Mouse (Mus musculus) ES-Bruce4 (cell line): ENCODE results near the gene Gm42420. TPM values are rescaled to one million over a fixed set of nuclear protein-coding genes. Genes with fewer than 3 reads are reported as not detected.

Experiments
- H3K27ac ChIP-seq: 2 replicates; pipeline ENCODE4 v1.5.1; 2012; ENCODE audit warnings: low read length, inconsistent platforms; ENCODE audit not compliant: insufficient read depth
- H3K27me3 ChIP-seq: 2 replicates; pipeline ENCODE4 v1.6.1; 2012; ENCODE audit warnings: mild to moderate bottlenecking, low read length, inconsistent platforms; ENCODE audit not compliant: control insufficient read depth, poor library complexity, insufficient read depth, severe bottlenecking
- H3K36me3 ChIP-seq: 2 replicates; pipeline ENCODE4 v1.6.1; 2012; ENCODE audit warnings: inconsistent platforms, mild to moderate bottlenecking, low read length, moderate library complexity; ENCODE audit not compliant: control insufficient read depth, poor library complexity, insufficient read depth, severe bottlenecking
- H3K4me1 ChIP-seq: one replicate; pipeline ENCODE4 v1.8.1; 2011; ENCODE audit warnings: low read length; ENCODE audit not compliant: control insufficient read depth, insufficient read depth
- H3K4me3 ChIP-seq: 2 replicates; pipeline ENCODE4 v1.5.1; 2011; ENCODE audit warnings: low read depth, mild to moderate bottlenecking, low read length
- H3K9ac ChIP-seq: 2 replicates; pipeline ENCODE4 v1.6.1; 2012; ENCODE audit warnings: low read depth, mild to moderate bottlenecking, inconsistent platforms; ENCODE audit not compliant: poor library complexity, severe bottlenecking
- H3K9me3 ChIP-seq: replicated peaks from 2 replicates; pipeline ENCODE4 v1.6.1; 2012; ENCODE audit warnings: mild to moderate bottlenecking, low read length, inconsistent platforms; ENCODE audit not compliant: control insufficient read depth, poor library complexity, insufficient read depth, severe bottlenecking
- CTCF ChIP-seq: IDR thresholded peaks from one replicate; pipeline ENCODE4 v1.8.1; 2011; ENCODE audit warnings: low read depth, low read length
- EP300 ChIP-seq: IDR thresholded peaks from 2 replicates; pipeline ENCODE4 v1.6.1; 2011; ENCODE audit warnings: low read depth, low read length; ENCODE audit not compliant: insufficient read depth
- POLR2A ChIP-seq: IDR thresholded peaks from one replicate; pipeline ENCODE4 v1.8.1; 2011; ENCODE audit warnings: low read length; ENCODE audit not compliant: insufficient read depth
- polyA plus RNA-seq: library from polyadenylated mRNA; stranded (reverse); fragments of >200 nt; gene quantifications from 2 replicates; pipeline ENCODE4 v1.2.4, GENCODE M21; 2011; ENCODE audit warnings: low read depth; ENCODE audit not compliant: missing spikeins, insufficient read depth, insufficient read length

Gm42420 gene
- polyA plus RNA-seq, 1 experiment, result not detected

GRCm38 (mm10) chr6:39542631-39543597, 42.6 kb upstream of the Gm42420 start:
- Histone ChIP-seq H3K4me1 (peaks cover 16% of the 10 kb centered on the region), H3K4me3 (no peak overlapping the region)

GRCm38 (mm10) chr6:39543769-39544420, 41.7 kb upstream of the Gm42420 start:
- Histone ChIP-seq H3K9ac (0 out of 2 replicates have a peak overlapping the region, but pooled peaks have one; percentile 6), H3K4me1 (peaks cover 15% of the 10 kb centered on the region), H3K27ac (peak overlapping the region; percentile 24), H3K27me3 (no peaks in the 10 kb centered on the region), H3K9me3 (no peaks in the 10 kb centered on the region), H3K4me3 (no peak overlapping the region), H3K36me3 (no peaks in the 10 kb centered on the region)
- TF ChIP-seq EP300 (no peak), POLR2A (no peak)

More at GRCm38 (mm10) chr6:39542631-39543597, 42.6 kb upstream of the Gm42420 start:
- H3K27ac ChIP-seq, result peak overlapping the region; percentile 24
- no peaks in the 10 kb centered on the region for H3K27me3 ChIP-seq
- no peaks in the 10 kb centered on the region for H3K9me3 ChIP-seq
- no peaks in the 10 kb centered on the region for H3K36me3 ChIP-seq
- 0 out of 2 replicates have a peak overlapping the region, but pooled peaks have one; percentile 6 for H3K9ac ChIP-seq
- peak; percentile 73 for TF ChIP-seq EP300
- no peak for TF ChIP-seq POLR2A

GRCm38 (mm10) chr6:39545474-39545873, 40.1 kb upstream of the Gm42420 start:
- peaks cover 12% of the 10 kb centered on the region for H3K4me1 ChIP-seq
- no peak overlapping the region for H3K9ac ChIP-seq
- H3K9me3 ChIP-seq, result no peaks in the 10 kb centered on the region
- no peak overlapping the region for H3K27ac ChIP-seq
- TF ChIP-seq EP300 (no peak), CTCF (no peak), POLR2A (no peak)
- H3K4me3 ChIP-seq, result no peak overlapping the region
- H3K27me3 ChIP-seq, result no peaks in the 10 kb centered on the region
- H3K36me3 ChIP-seq, result no peaks in the 10 kb centered on the region

GRCm38 (mm10) chr6:39548030-39548429, 37.5 kb upstream of the Gm42420 start:
- Histone ChIP-seq H3K4me1 (peaks cover 6% of the 10 kb centered on the region), H3K36me3 (no peaks in the 10 kb centered on the region), H3K9ac (no peak overlapping the region), H3K4me3 (no peak overlapping the region), H3K27me3 (no peaks in the 10 kb centered on the region), H3K9me3 (no peaks in the 10 kb centered on the region), H3K27ac (no peak overlapping the region)
- TF ChIP-seq EP300, result no peak
- TF ChIP-seq POLR2A, result no peak
- no peak for TF ChIP-seq CTCF

- TF ChIP-seq POLR2A (no peak), EP300 (0 out of 2 replicates have a peak, but pooled peaks have one; percentile 7), CTCF (no peak)
- no peak overlapping the region for H3K9ac ChIP-seq
- no peak overlapping the region for H3K4me3 ChIP-seq
- no peaks in the 10 kb centered on the region for H3K36me3 ChIP-seq
- peaks cover 8% of the 10 kb centered on the region for H3K4me1 ChIP-seq
- H3K27ac ChIP-seq, result no peak overlapping the region
- no peaks in the 10 kb centered on the region for H3K9me3 ChIP-seq
- H3K27me3 ChIP-seq, result no peaks in the 10 kb centered on the region
Measured at GRCm38 (mm10) chr6:39551981-39552636, 33.4 kb upstream of the Gm42420 start.
